Mouse (Mus musculus) ES-Bruce4 (cell line): Measurements from ENCODE around the gene Atp8b3. TPM values are rescaled to one million over a fixed set of nuclear protein-coding genes. Genes with fewer than 3 reads are reported as not detected.

Source experiments
- H3K27ac ChIP-seq: 2 replicates; pipeline ENCODE4 v1.5.1; 2012; ENCODE audit warnings: low read length, inconsistent platforms; ENCODE audit not compliant: insufficient read depth
- H3K27me3 ChIP-seq: 2 replicates; pipeline ENCODE4 v1.6.1; 2012; ENCODE audit warnings: mild to moderate bottlenecking, low read length, inconsistent platforms; ENCODE audit not compliant: control insufficient read depth, poor library complexity, insufficient read depth, severe bottlenecking
- H3K36me3 ChIP-seq: 2 replicates; pipeline ENCODE4 v1.6.1; 2012; ENCODE audit warnings: inconsistent platforms, mild to moderate bottlenecking, low read length, moderate library complexity; ENCODE audit not compliant: control insufficient read depth, poor library complexity, insufficient read depth, severe bottlenecking
- H3K4me1 ChIP-seq: one replicate; pipeline ENCODE4 v1.8.1; 2011; ENCODE audit warnings: low read length; ENCODE audit not compliant: control insufficient read depth, insufficient read depth
- H3K4me3 ChIP-seq: 2 replicates; pipeline ENCODE4 v1.5.1; 2011; ENCODE audit warnings: low read depth, mild to moderate bottlenecking, low read length
- H3K9ac ChIP-seq: 2 replicates; pipeline ENCODE4 v1.6.1; 2012; ENCODE audit warnings: low read depth, mild to moderate bottlenecking, inconsistent platforms; ENCODE audit not compliant: poor library complexity, severe bottlenecking
- H3K9me3 ChIP-seq: replicated peaks from 2 replicates; pipeline ENCODE4 v1.6.1; 2012; ENCODE audit warnings: mild to moderate bottlenecking, low read length, inconsistent platforms; ENCODE audit not compliant: control insufficient read depth, poor library complexity, insufficient read depth, severe bottlenecking
- CTCF ChIP-seq: IDR thresholded peaks from one replicate; pipeline ENCODE4 v1.8.1; 2011; ENCODE audit warnings: low read depth, low read length
- EP300 ChIP-seq: IDR thresholded peaks from 2 replicates; pipeline ENCODE4 v1.6.1; 2011; ENCODE audit warnings: low read depth, low read length; ENCODE audit not compliant: insufficient read depth
- POLR2A ChIP-seq: IDR thresholded peaks from one replicate; pipeline ENCODE4 v1.8.1; 2011; ENCODE audit warnings: low read length; ENCODE audit not compliant: insufficient read depth
- polyA plus RNA-seq: library from polyadenylated mRNA; stranded (reverse); fragments of >200 nt; gene quantifications from 2 replicates; pipeline ENCODE4 v1.2.4, GENCODE M21; 2011; ENCODE audit warnings: low read depth; ENCODE audit not compliant: missing spikeins, insufficient read depth, insufficient read length

Gene Atp8b3
- polyA plus RNA-seq, 1 experiment = 1.2 TPM

DNA sequence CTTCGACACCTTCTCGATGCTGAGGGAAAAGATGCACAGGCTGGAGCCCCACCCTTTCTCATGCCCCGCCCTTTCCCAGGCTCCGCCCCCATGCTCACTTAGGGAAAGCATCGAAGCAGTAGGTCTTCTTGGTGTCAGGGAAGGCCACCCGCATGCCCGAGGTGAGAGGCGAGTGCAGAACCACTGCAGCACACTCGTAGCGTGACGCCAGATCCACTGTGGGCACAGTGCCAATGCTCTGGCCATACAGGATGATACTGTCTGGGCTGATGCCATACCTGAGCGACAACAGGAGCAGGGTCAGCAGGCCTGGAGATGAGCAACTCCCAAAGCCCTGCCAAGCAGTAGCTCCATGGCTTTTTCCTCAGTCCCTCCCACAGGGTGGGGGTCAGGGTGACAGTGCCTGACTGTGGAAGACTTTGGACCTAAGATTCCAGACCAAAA lies 45.1 kb upstream of the Atp8b3 start:
- Histone ChIP-seq H3K4me1 (peaks cover 3% of the 10 kb centered on the region), H3K27me3 (no peaks in the 10 kb centered on the region), H3K27ac (no peak overlapping the region), H3K9ac (no peak overlapping the region), H3K9me3 (no peaks in the 10 kb centered on the region), H3K4me3 (peak overlapping the region; percentile 16; the same call in 1 of the 2 replicates), H3K36me3 (no peaks in the 10 kb centered on the region)
- no peak for TF ChIP-seq EP300
- TF ChIP-seq POLR2A = no peak
- TF ChIP-seq CTCF = no peak

DNA sequence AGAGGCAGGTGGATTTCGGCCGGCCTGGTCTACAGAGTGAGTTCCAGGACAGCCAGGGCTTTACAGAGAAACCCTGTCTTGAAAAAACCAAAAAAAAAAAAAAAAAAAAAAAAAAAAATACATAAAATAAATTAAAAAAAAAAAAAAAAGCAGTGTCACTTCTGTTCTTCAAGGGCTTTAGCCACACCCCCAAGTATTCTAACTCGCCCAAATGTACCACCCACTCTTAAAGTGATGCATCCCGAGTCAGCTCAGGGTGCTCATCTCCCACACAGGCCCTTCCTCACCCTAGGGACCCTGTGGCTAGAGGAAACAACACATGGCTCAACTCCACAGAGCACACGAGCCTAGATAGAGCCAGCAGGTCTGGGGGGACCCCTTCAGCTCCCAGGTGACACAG lies 44.1 kb upstream of the Atp8b3 start:
- H3K36me3 ChIP-seq = no peaks in the 10 kb centered on the region
- no peak overlapping the region for H3K9ac ChIP-seq
- TF ChIP-seq POLR2A = no peak
- TF ChIP-seq CTCF = no peak
- no peak for TF ChIP-seq EP300

DNA sequence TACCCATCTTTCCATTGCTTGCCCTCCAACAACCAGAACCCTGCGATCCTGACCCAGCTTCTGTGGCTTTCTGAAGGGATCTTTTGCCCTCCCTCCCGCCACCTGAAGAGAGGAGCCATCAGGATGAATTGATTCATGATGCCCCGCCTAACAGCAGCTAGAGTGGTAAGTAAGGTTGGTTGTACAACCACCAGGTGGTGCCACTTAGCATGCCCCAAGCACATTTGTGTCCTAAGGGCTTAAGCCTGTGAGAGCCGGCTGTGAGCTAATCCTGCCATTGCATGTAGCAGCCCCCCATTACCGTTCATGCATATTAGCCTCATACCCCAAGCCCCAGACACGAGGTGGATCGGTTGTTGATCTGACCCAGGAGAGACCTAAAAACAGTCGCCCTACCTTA lies 40.0 kb upstream of the Atp8b3 start:
- no peaks in the 10 kb centered on the region for H3K36me3 ChIP-seq
- peak overlapping the region; percentile 94 for H3K9ac ChIP-seq
- peak overlapping the region; percentile 71 for H3K27ac ChIP-seq
- TF ChIP-seq EP300 (no peak), POLR2A (no peak), CTCF (peak; percentile 55)
- H3K27me3 ChIP-seq = no peaks in the 10 kb centered on the region
- no peaks in the 10 kb centered on the region for H3K9me3 ChIP-seq
- peak overlapping the region; percentile 61 for H3K4me3 ChIP-seq
- peaks cover 5% of the 10 kb centered on the region for H3K4me1 ChIP-seq

More for the DNA sequence above, 44.1 kb upstream of the Atp8b3 start:
- Histone ChIP-seq H3K4me1 (no peaks in the 10 kb centered on the region), H3K27ac (no peak overlapping the region), H3K4me3 (no peak overlapping the region), H3K27me3 (no peaks in the 10 kb centered on the region), H3K9me3 (no peaks in the 10 kb centered on the region)

DNA sequence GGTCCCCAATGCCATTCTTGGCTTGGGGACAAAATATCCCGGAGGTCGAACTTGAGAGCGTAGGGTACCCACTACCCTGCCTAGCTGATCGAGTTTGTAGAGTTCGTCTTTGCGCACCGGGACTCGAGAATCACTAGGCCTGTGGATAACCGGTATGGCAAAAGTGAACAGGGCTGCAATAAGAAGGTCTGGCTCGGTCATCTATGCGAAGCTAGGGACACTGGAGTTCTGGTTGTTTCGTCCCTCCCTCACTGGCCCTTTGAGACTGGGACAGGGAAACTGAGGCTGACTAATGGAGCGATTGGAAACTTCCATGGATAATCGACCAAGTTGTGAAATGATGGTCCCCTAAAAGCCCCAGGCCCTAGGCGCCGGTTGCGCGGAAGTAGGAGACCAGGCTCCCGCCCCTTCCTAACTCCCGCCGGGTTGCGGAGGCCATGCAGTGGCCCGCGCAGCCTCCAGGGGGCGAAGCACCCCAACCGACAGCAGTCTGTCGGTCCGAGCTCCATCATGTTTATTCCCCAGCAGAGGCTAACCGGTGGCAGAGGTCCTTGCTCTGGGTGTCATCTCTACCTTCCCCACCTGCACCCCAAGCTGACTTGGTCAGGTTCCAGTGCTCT lies 39.3 kb upstream of the Atp8b3 start:
- H3K27ac ChIP-seq = peak overlapping the region; percentile 94
- no peaks in the 10 kb centered on the region for H3K9me3 ChIP-seq
- H3K27me3 ChIP-seq = no peaks in the 10 kb centered on the region
- TF ChIP-seq CTCF (peak; percentile 71), EP300 (0 out of 2 replicates have a peak, but pooled peaks have one; percentile 13), POLR2A (peak; percentile 56)
- no peaks in the 10 kb centered on the region for H3K36me3 ChIP-seq
- peak overlapping the region; percentile 94 for H3K9ac ChIP-seq
- peaks cover 7% of the 10 kb centered on the region for H3K4me1 ChIP-seq
- peak overlapping the region; percentile 77 for H3K4me3 ChIP-seq

DNA sequence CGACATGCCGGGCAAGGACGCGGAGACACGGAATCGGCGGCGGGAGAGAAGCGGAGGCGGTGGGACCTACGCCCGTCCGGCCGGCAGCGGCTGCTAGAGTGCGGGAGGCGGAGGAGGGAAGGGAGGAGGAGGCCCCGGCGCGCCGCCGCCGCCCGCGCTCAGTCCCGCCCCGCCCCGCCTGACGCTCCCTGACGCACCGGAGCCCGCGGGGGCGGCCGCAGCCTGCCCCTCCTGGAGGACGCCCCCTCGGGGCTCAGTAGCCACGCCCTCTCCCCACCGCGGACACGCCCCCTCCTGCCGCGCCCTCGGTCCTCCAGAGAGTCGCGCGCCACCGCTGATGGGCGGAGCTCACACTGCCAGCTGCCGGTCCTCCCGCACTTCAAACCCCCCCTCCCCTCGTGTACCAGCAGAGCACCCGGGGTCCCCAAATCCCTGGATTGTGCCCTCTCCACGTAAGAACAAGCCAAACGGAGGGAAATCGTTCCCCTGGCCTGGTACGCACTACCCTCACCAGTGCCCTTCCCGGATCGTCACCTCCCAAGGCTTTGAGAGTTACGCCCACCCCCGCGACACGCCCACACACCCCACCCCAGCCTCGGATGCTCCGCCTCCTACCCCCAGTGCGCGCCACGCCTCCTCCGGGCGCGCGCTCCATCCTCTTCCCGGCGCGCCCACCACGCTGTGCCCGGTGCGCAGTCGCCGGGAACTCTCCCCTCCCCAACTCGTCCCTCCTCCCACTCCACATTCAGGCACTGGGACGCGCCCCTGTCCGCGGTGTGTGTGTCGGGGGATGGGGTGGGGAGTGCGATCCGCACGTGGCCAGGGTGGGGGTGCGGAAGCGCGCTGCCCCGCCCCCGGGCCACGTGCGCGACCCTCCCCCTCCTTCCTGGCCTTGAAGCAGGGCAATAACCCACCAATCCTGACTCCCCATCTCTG lies 38.5 kb upstream of the Atp8b3 start, which contains the start of gene Klf16:
Gene Klf16 (minus strand): TSS at position 127 of the 936 bp plus-strand sequence.
- Histone ChIP-seq H3K27ac (peak within 1 kb of the TSS; percentile 94), H3K4me3 (peak within 1 kb of the TSS; percentile 94), H3K4me1 (peaks cover 7% of the 10 kb centered on the region), H3K9me3 (no peaks in the 10 kb centered on the region), H3K36me3 (no peaks in the 10 kb centered on the region), H3K9ac (peak within 1 kb of the TSS; percentile 94), H3K27me3 (no peaks in the 10 kb centered on the region)
- no peak for TF ChIP-seq CTCF
- TF ChIP-seq EP300 = peak; percentile 70
- peak; percentile 44 for TF ChIP-seq POLR2A
